Mouse (Mus musculus): ENCODE measurements around the gene Nrd1. TPM values are rescaled to one million over a fixed set of nuclear protein-coding genes. Genes with fewer than 3 reads are reported as not detected.

The Nrd1 gene
- polyA plus RNA-seq, 1 experiment from 2014 or later, result 73.4 TPM

DNA sequence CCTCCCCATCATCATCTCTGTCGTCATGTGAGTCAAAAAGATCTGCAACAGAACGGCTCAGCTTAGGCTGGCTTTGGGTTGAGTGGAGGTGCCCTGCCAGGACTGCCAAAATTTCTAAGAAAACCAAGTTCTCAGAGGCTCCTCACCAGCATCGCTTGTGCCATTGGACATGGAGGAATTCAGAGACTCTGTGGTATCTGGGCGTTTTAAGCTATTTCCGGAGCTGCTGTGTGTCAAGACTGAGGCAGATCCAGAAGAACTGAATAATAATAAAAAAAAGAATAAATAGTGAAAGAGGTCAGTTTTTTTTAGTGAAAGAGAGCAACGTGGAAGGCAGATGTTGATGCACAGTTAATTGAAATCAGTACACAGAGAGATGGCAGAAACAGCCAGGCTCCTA lies 72.4 kb downstream of the Nrd1 start:
- Histone ChIP-seq H3K36me3 (peaks cover 34% of the 10 kb centered on the region), H3K27me3 (no peaks in the 10 kb centered on the region), H3K9me3 (no peaks in the 10 kb centered on the region), H3K27ac (no peak overlapping the region), H3K4me2 (no peak overlapping the region), H3K4me1 (no peaks in the 10 kb centered on the region), H3K9ac (no peak overlapping the region), H3K4me3 (no peak overlapping the region)
- ATAC-seq (ENCODE audit: insufficient number of reproducible peaks, low FRiP score, low TSS enrichment, low read depth), result no peak
- 77% methylated on average over 6 of the region's 6 CpGs for WGBS

DNA sequence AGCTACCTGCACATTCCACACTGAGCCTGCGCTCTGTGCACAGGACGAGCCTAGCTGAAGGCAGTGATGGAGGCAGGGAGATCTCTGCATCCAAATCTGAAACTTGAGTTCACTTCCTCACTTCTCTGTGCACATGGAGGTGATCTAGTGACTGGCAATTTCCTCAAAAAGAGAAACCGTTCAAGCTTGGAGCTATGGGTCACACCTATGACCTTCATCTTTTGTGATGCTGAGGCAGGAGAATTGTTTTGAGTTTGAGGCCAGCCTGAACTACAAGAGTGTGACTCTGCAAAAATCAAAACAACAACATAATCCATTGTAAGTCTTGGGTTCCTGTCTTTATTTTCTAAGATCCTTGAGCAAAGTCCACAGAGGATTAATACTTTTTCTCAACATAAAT lies 72.8 kb downstream of the Nrd1 start:
- no peaks in the 10 kb centered on the region for H3K9me3 ChIP-seq
- no peak for ATAC-seq (ENCODE audit: insufficient number of reproducible peaks, low FRiP score, low TSS enrichment, low read depth)
- H3K36me3 ChIP-seq, result peaks cover 33% of the 10 kb centered on the region
- no peak overlapping the region for H3K4me2 ChIP-seq
- WGBS, result 75% methylated on average over 3 of the region's 3 CpGs
- H3K4me3 ChIP-seq, result no peak overlapping the region
- no peaks in the 10 kb centered on the region for H3K27me3 ChIP-seq
- H3K27ac ChIP-seq, result no peak overlapping the region
- H3K9ac ChIP-seq, result no peak overlapping the region
- no peaks in the 10 kb centered on the region for H3K4me1 ChIP-seq

DNA sequence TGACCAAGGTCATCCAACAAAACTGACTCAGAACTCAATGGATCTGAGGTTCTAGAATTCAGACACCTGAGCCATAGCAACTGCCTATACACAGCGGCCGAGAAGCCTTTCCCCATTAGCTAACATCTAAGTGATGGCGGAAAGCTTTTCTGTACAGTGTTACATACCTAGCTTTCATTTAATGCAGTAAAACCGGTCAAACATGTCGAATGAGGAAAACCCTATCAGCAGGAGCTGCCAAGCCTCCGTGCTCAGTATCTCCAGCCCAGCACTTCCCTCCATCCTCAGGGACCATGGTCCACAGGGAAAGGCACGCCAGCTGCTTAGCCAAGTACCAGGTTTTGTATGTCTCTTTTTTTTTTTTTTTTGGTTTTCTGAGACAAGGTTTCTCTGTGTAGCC lies 78.5 kb downstream of the Nrd1 start:
- no peaks in the 10 kb centered on the region for H3K4me1 ChIP-seq
- no peak for ATAC-seq (ENCODE audit: insufficient number of reproducible peaks, low FRiP score, low TSS enrichment, low read depth)
- H3K4me2 ChIP-seq, result no peak overlapping the region
- peaks cover 46% of the 10 kb centered on the region for H3K36me3 ChIP-seq
- no peak overlapping the region for H3K4me3 ChIP-seq
- H3K9ac ChIP-seq, result no peak overlapping the region
- H3K27me3 ChIP-seq, result no peaks in the 10 kb centered on the region
- no peak overlapping the region for H3K27ac ChIP-seq
- no peaks in the 10 kb centered on the region for H3K9me3 ChIP-seq
- WGBS, result 85% methylated on average over 7 of the region's 7 CpGs

DNA sequence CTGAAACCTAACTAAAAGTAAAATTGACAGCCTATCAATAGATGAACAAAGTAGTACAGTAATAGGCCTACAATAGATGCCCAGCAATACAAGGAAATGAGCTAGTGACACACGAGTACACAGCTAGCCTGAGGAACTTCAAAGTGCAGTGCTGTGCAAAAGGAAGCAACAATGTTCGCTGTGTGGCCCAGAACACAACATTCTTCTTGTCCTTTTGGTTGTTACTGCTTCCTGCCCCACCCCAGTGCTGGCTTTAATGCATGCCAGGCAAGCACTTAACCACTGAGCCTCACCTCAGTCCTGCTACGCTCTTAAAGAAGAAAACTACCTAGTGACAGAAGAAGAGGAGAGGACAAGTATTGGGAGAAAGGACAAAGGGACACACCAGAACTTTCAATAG lies 79.2 kb downstream of the Nrd1 start:
- no peaks in the 10 kb centered on the region for H3K27me3 ChIP-seq
- H3K4me1 ChIP-seq, result no peaks in the 10 kb centered on the region
- no peak overlapping the region for H3K4me3 ChIP-seq
- H3K9me3 ChIP-seq, result no peaks in the 10 kb centered on the region
- no peak overlapping the region for H3K27ac ChIP-seq
- WGBS, result 53% methylated on average over 3 of the region's 3 CpGs
- ATAC-seq (ENCODE audit: insufficient number of reproducible peaks, low FRiP score, low TSS enrichment, low read depth), result no peak
- no peak overlapping the region for H3K9ac ChIP-seq
- peaks cover 48% of the 10 kb centered on the region for H3K36me3 ChIP-seq
- H3K4me2 ChIP-seq, result no peak overlapping the region

DNA sequence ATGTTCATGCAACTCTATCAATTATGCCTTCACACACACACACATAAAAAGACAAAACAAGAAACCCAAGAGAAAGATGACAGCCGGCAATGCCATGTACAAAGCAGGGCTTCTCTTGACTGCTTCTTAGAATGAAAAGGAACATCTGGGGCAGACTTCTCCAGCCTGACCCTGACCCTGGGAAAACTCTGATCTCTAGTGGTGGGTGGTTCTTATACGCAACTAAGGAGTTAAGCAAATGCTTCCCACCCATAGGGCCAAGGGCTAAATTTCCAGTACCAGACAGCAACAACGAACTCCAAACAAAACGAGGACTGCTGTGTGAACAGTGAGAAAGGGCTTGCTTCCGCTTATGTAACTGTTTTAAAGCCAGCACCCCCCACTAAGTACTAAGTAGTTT lies 79.7 kb downstream of the Nrd1 start:
- Histone ChIP-seq H3K9me3 (no peaks in the 10 kb centered on the region), H3K27ac (no peak overlapping the region), H3K4me2 (no peak overlapping the region), H3K36me3 (peaks cover 48% of the 10 kb centered on the region), H3K4me1 (no peaks in the 10 kb centered on the region), H3K4me3 (no peak overlapping the region), H3K27me3 (no peaks in the 10 kb centered on the region), H3K9ac (no peak overlapping the region)
- no peak for ATAC-seq (ENCODE audit: insufficient number of reproducible peaks, low FRiP score, low TSS enrichment, low read depth)
- WGBS, result 48% methylated on average over 5 of the region's 5 CpGs

DNA sequence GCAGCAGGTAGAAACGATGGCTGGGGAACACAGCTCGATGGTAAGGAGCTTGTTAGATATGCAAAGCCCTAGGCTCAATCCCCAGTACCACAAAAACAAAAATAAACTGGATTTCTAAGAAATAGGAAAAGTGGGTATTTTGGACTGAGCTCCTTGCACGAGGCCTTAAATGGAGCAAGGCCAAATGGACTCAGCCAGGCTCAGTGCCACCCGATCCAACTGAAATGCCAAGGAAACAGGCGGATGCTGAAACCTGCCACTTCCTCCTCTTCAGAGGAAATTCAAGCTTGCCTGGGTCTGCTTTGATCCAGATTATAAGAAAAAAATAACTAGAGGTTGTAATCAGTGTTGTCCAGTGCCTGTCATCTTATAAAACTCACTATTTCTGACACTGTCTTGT lies 88.7 kb downstream of the Nrd1 start:
- ATAC-seq (ENCODE audit: insufficient number of reproducible peaks, low FRiP score, low TSS enrichment, low read depth), result no peak

DNA sequence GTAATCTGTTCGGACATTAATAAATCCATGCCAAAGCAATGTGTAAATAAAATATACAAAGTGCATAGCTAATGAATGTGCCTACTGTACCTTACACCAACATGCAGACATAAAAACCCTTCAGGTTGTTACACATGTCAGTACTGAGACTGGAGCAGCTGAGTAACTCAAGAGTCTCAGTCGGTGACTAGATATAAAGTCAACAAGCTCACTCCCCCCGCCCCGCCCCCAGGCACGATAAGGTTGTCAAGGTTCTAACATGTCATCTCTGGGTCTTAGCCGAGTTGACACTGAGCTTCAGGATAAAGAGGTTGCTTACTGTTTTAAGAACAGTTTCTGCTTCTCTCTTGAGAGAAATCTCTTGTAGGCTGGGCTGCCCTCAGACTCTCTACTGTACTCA lies 89.5 kb downstream of the Nrd1 start:
- ATAC-seq (ENCODE audit: insufficient number of reproducible peaks, low FRiP score, low TSS enrichment, low read depth), result no peak
- no peaks in the 10 kb centered on the region for H3K9me3 ChIP-seq
- H3K4me1 ChIP-seq, result no peaks in the 10 kb centered on the region
- H3K27ac ChIP-seq, result no peak overlapping the region
- no peak overlapping the region for H3K9ac ChIP-seq
- no peaks in the 10 kb centered on the region for H3K27me3 ChIP-seq
- no peak overlapping the region for H3K4me2 ChIP-seq
- H3K4me3 ChIP-seq, result no peak overlapping the region
- WGBS, result 76% methylated on average over 6 of the region's 6 CpGs
- H3K36me3 ChIP-seq, result peaks cover 8% of the 10 kb centered on the region; the same call in 1 of the 2 replicates

More for the DNA sequence above, 88.7 kb downstream of the Nrd1 start:
- no peaks in the 10 kb centered on the region for H3K9me3 ChIP-seq
- H3K27me3 ChIP-seq, result no peaks in the 10 kb centered on the region
- H3K4me2 ChIP-seq, result no peak overlapping the region
- H3K9ac ChIP-seq, result no peak overlapping the region
- peaks cover 8% of the 10 kb centered on the region; the same call in 1 of the 2 replicates for H3K36me3 ChIP-seq
- no peak overlapping the region for H3K4me3 ChIP-seq
- no peaks in the 10 kb centered on the region for H3K4me1 ChIP-seq
- 78% methylated on average over 5 of the region's 5 CpGs for WGBS
- H3K27ac ChIP-seq, result no peak overlapping the region

DNA sequence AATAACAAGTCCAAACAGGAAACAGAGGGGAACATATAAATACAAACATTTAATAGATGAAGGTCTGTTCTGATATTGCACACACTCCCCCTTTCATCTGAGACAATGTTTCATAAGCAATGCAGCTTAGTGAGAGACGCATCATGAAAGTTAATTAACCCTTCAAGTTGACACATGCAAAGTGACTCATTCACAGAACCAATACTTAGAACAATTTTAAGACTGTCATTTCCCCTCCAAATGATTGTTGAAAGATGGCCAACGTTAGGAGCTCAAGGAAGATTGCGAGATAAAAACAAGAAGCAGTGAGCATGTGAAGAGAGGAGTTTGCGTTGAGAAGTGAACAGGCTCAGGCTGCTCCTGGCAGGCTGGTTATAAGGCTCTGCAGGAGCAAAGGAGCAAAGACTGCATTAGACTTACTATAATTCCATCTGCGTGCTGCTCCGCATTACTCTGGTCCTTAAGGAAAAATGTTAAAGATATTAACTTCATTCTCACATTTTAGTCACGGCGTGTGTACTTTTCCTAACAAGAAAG lies 90.9 kb downstream of the Nrd1 start:
- H3K36me3 ChIP-seq, result peaks cover 4% of the 10 kb centered on the region; the same call in 1 of the 2 replicates
- ATAC-seq (ENCODE audit: insufficient number of reproducible peaks, low FRiP score, low TSS enrichment, low read depth), result no peak
- H3K9me3 ChIP-seq, result no peaks in the 10 kb centered on the region
- no peak overlapping the region for H3K9ac ChIP-seq
- no peak overlapping the region for H3K4me3 ChIP-seq
- no peaks in the 10 kb centered on the region for H3K4me1 ChIP-seq
- 74% methylated on average over 8 of the region's 8 CpGs for WGBS
- H3K27me3 ChIP-seq, result no peaks in the 10 kb centered on the region
- no peak overlapping the region for H3K4me2 ChIP-seq
- 0 out of 2 replicates have a peak overlapping the region, but pooled peaks have one; percentile 17 for H3K27ac ChIP-seq

DNA sequence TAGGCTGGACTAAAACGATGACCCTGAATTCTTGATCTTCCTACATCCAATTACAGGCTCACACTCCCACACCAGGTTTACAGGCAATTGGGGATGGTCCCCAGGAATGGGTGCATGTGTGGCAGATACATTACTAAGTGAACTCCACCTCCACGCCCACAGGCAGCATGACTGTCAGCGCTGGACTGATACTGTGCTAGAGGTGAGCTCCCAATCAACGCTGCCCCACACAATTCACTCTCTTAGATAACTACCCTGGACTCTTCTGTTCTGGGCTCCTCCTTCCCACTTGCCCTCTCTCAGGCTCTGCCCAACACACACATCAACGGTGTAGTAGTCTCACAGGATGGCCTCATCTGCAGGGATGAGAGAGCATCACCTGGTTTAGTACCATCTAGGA lies 91.9 kb downstream of the Nrd1 start:
- peaks cover 4% of the 10 kb centered on the region; the same call in 1 of the 2 replicates for H3K36me3 ChIP-seq
- 81% methylated on average over 5 of the region's 5 CpGs for WGBS
- H3K9me3 ChIP-seq, result no peaks in the 10 kb centered on the region
- no peak overlapping the region for H3K27ac ChIP-seq
- ATAC-seq (ENCODE audit: insufficient number of reproducible peaks, low FRiP score, low TSS enrichment, low read depth), result no peak
- H3K9ac ChIP-seq, result no peak overlapping the region
- H3K4me2 ChIP-seq, result no peak overlapping the region
- no peaks in the 10 kb centered on the region for H3K4me1 ChIP-seq
- no peaks in the 10 kb centered on the region for H3K27me3 ChIP-seq
- H3K4me3 ChIP-seq, result no peak overlapping the region

DNA sequence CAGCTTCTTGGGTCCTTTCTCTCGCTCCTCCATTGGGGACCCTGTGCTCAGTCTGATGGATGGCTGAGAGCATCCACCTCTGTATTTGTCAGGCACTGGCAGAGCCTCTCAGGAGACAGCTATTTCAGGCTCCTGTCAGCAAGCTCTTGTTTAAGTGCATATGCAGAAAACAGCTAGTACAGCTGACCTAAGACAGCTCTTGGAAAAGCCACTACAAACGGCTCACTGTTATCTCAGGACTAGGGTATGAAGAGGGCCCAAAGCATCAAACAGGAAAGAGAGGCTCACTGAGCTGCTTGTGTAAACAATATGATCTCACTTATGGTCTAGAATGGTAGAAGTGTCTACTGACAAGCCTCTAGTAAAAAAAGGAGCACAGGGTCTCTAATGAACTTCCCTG lies 93.8 kb downstream of the Nrd1 start:
- H3K36me3 ChIP-seq, result peaks cover 4% of the 10 kb centered on the region; the same call in 1 of the 2 replicates
- no peak overlapping the region for H3K4me3 ChIP-seq
- WGBS, result 69% methylated on average over 2 of the region's 2 CpGs
- no peak overlapping the region for H3K9ac ChIP-seq
- ATAC-seq (ENCODE audit: insufficient number of reproducible peaks, low FRiP score, low TSS enrichment, low read depth), result no peak
- H3K27ac ChIP-seq, result no peak overlapping the region
- H3K4me2 ChIP-seq, result no peak overlapping the region
- no peaks in the 10 kb centered on the region for H3K4me1 ChIP-seq
- H3K27me3 ChIP-seq, result no peaks in the 10 kb centered on the region
- H3K9me3 ChIP-seq, result no peaks in the 10 kb centered on the region

DNA sequence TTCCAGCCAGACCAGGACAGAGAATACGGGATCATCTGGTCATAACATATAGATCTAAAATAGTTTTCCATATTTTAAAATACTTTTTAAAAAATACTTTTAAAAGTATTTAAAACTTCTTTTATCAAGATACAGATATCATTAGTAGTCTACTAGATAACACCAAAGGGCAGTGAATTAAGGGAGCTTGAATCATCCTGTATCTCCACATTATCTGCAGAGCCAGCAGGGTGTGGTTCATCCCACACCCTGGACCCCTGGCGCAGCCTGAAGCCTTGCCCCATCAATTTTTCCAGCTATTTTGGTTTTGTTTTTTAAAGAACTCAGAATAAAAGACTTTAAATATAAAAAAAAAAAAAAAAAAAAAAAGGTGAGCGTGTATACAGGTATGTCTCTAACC lies 98.4 kb downstream of the Nrd1 start:
- Histone ChIP-seq H3K9me3 (no peaks in the 10 kb centered on the region), H3K9ac (no peak overlapping the region), H3K4me3 (no peak overlapping the region), H3K4me1 (no peaks in the 10 kb centered on the region), H3K27ac (no peak overlapping the region), H3K4me2 (no peak overlapping the region), H3K27me3 (no peaks in the 10 kb centered on the region), H3K36me3 (peaks cover 11% of the 10 kb centered on the region; the same call in 1 of the 2 replicates)
- no peak for ATAC-seq (ENCODE audit: insufficient number of reproducible peaks, low FRiP score, low TSS enrichment, low read depth)
- 92% methylated on average over 3 of the region's 3 CpGs for WGBS

DNA sequence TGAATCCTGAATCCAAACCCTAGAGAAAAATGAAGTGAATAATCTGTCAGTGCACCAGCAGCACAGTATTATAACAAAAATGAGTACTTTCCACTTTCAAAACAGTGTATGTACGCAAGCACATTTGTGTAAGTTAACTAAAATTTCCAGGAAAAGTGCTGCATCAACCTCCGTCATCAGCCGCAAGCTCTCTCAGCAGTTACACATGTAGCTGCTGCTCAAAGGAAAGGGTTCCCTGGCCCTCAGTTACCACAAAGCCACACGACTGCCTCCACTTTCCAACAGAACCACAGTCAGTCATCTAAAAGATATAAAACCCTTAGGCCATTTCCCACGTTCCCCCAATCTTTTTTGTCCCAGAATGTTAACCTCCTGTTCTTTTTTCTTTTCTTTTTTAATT lies 102.1 kb downstream of the Nrd1 start:
- ATAC-seq (ENCODE audit: insufficient number of reproducible peaks, low FRiP score, low TSS enrichment, low read depth), result no peak
- H3K4me2 ChIP-seq, result no peak overlapping the region
- H3K4me3 ChIP-seq, result no peak overlapping the region
- H3K9ac ChIP-seq, result no peak overlapping the region
- no peaks in the 10 kb centered on the region for H3K27me3 ChIP-seq
- H3K36me3 ChIP-seq, result peaks cover 11% of the 10 kb centered on the region; the same call in 1 of the 2 replicates
- 74% methylated on average over 5 of the region's 5 CpGs for WGBS
- no peak overlapping the region for H3K27ac ChIP-seq
- H3K9me3 ChIP-seq, result no peaks in the 10 kb centered on the region
- no peaks in the 10 kb centered on the region for H3K4me1 ChIP-seq
